Mouse (Mus musculus): ENCODE measurements around the gene 2510039O18Rik. TPM values are rescaled to one million over a fixed set of nuclear protein-coding genes. Genes with fewer than 3 reads are reported as not detected.

Gene 2510039O18Rik
- polyA plus RNA-seq, 1 experiment from 2014 or later: 13.7 TPM

DNA sequence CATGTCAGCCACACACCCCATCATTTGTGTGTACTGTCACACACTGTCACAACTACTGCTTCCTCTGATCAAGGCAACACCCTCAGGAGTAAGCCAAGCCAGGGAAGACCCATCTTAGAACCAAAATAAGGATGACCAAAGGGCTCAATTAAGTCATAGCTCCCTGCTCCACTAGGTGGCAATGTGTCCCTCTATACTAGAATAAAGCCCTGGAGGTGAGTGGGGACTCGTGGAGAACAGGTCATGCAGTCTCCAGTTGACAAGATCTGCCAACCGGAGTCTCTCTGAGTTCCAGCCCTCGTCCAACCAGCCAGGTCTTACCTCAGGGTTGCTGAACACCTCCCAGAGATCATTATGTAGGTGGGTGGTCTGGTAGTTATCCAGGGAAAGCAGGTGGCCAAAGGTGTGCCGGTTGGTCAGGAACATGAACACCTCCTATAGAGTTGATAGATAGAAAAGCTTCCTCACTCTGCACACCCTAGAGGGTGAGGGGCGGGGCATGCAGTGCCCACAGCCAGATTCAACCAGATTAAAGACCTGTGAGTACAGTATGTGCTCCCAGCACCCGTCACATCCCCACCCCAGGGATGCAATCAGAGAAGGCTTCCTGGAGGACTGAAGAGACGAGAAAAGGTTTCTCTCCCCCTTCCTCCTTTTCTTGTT lies 22.1 kb upstream of the 2510039O18Rik start:
- H3K4me1 ChIP-seq: no peaks in the 10 kb centered on the region
- no peak overlapping the region for H3K4me3 ChIP-seq
- 0 out of 2 replicates have a peak, but pooled peaks have one; percentile 34 for ATAC-seq (ENCODE audit: low FRiP score, low read depth)
- H3K9ac ChIP-seq: no peak overlapping the region
- no peaks in the 10 kb centered on the region for H3K27me3 ChIP-seq
- no peak overlapping the region for H3K27ac ChIP-seq
- WGBS: 63% methylated on average over 7 of the region's 7 CpGs
- H3K4me2 ChIP-seq (replicated peaks): no peak overlapping the region
- H3K36me3 ChIP-seq: peaks cover 94% of the 10 kb centered on the region
- H3K9me3 ChIP-seq: no peaks in the 10 kb centered on the region

DNA sequence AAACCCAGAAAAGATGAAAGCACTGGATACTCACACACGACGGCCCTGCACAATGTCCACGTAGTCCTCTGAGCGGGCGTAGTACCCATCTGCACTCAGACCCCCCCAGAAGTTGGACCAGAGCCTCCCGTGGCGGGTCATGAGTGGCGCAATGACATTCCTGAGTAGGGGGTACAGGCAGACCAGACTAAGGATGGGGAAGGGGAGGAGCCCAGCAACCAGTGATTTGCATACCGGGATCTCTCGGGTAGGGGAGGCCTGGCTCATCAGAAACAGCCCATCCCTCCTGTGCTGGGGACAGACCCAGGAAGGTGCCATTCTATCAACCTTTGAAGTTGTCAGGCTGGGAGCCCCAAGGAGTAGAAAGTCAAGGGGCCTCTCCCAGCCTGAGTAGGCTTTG lies 19.7 kb upstream of the 2510039O18Rik start:
- no peak overlapping the region for H3K27ac ChIP-seq
- no peak for ATAC-seq (ENCODE audit: low FRiP score, low read depth)
- H3K36me3 ChIP-seq: peaks cover 95% of the 10 kb centered on the region
- no peaks in the 10 kb centered on the region for H3K9me3 ChIP-seq
- H3K27me3 ChIP-seq: no peaks in the 10 kb centered on the region
- no peaks in the 10 kb centered on the region for H3K4me1 ChIP-seq
- WGBS: 30% methylated on average over 10 of the region's 10 CpGs
- H3K4me3 ChIP-seq: no peak overlapping the region
- H3K9ac ChIP-seq: no peak overlapping the region
- no peak overlapping the region for H3K4me2 ChIP-seq (replicated peaks)

DNA sequence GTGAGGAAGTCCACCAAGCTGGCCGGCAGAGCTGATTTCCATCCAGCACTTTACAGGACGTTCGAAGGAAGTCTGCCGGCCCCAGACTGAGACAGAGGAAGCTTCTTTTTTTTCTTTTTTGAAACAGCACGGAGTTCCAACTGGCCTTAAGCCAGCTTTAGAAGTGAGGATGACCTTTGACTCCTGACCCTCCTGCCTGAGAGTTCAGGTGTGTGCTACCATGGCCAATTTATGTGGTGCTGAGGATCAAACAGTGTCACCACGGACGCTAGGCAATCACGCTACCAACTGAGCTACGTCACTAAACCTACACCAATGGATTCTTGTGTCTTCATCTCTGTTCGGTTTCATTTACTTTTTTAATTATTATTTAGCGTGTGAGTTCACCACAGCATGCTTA lies 18.4 kb upstream of the 2510039O18Rik start:
- Histone ChIP-seq H3K4me3 (no peak overlapping the region), H3K4me2 (replicated peaks) (no peak overlapping the region), H3K36me3 (peaks cover 95% of the 10 kb centered on the region), H3K4me1 (no peaks in the 10 kb centered on the region), H3K27ac (no peak overlapping the region), H3K9ac (no peak overlapping the region), H3K9me3 (no peaks in the 10 kb centered on the region), H3K27me3 (no peaks in the 10 kb centered on the region)
- 77% methylated on average over 11 of the region's 11 CpGs for whole genome bisulfite sequencing
- no peak for ATAC-seq (ENCODE audit: low FRiP score, low read depth)

DNA sequence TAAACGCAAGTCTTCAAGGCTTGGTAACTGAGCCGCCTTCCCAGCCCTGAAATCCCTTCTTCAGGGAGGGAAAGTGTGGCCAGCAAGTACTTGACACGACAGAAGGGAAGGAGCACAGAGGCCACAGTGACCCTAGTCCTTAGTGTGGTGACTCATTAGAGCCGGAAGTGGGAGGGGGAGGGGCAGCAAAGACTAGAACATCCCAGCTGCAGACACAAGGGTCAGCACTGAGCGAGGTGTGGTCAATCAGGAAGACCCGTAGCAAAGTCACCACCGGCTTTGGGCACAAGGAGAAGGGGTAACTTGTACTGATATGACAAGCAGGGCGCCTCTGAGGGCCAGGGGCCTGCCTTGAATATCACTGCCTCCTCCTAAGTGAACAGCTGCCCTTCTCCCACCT lies 13.0 kb upstream of the 2510039O18Rik start:
- Histone ChIP-seq H3K27me3 (no peaks in the 10 kb centered on the region), H3K36me3 (peaks cover 86% of the 10 kb centered on the region), H3K4me1 (0 out of 2 replicates have a peak, but pooled peaks cover 3% of the 10 kb centered on the region), H3K27ac (no peak overlapping the region), H3K4me2 (replicated peaks) (no peak overlapping the region), H3K9ac (no peak overlapping the region), H3K4me3 (no peak overlapping the region), H3K9me3 (no peaks in the 10 kb centered on the region)
- ATAC-seq (ENCODE audit: low FRiP score, low read depth): no peak
- 39% methylated on average over 8 of the region's 8 CpGs for WGBS

DNA sequence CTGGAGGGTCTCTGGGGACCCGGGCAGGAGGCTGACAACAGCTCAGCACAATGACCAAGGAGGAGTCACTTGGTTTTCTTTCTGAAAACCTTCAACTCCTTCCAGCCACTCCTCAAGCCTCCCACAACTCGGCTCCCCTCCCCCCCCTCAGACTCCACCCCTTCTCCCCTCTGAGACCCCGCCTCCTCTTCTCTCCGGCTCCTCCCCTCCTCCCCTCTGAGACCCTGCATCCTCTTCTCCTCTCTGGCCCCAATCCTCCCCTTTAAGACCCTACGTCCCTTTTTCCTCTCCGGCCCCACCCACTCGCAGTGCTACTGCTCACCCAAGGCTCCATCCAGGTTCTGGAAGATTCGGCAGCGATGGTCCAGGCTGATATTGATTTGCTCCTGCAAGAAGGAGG lies 12.6 kb upstream of the 2510039O18Rik start:
- no peak overlapping the region for H3K27ac ChIP-seq
- H3K4me1 ChIP-seq: peaks cover 6% of the 10 kb centered on the region
- no peaks in the 10 kb centered on the region for H3K9me3 ChIP-seq
- H3K27me3 ChIP-seq: no peaks in the 10 kb centered on the region
- H3K9ac ChIP-seq: no peak overlapping the region
- no peak for ATAC-seq (ENCODE audit: low FRiP score, low read depth)
- peaks cover 82% of the 10 kb centered on the region for H3K36me3 ChIP-seq
- no peak overlapping the region for H3K4me2 ChIP-seq (replicated peaks)
- 20% methylated on average over 9 of the region's 9 CpGs for WGBS
- H3K4me3 ChIP-seq: no peak overlapping the region

DNA sequence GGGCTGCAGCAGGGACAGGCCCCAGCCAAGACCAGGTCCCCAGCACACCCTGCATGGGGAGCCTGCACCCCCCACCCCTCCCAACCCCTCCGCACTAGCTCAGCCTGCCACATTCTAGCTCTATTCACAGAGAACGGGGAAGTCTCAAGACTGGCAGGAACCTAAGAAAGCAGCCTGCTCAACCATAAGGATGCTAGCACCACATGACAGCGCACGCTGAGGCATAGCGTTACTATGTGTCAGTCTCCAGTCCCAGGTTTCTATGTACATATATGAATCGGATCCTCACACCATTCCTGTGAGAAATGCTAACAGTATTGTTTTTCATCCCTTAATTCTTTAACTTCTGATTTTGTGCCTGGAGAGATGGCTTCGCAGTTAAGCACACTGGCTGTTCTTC lies 12.2 kb upstream of the 2510039O18Rik start:
- 71% methylated on average over 7 of the region's 7 CpGs for WGBS
- Histone ChIP-seq H3K36me3 (peaks cover 78% of the 10 kb centered on the region), H3K4me3 (no peak overlapping the region), H3K4me2 (replicated peaks) (no peak overlapping the region), H3K27me3 (no peaks in the 10 kb centered on the region), H3K9me3 (no peaks in the 10 kb centered on the region), H3K4me1 (peaks cover 10% of the 10 kb centered on the region), H3K9ac (no peak overlapping the region), H3K27ac (no peak overlapping the region)
- ATAC-seq (ENCODE audit: low FRiP score, low read depth): no peak

DNA sequence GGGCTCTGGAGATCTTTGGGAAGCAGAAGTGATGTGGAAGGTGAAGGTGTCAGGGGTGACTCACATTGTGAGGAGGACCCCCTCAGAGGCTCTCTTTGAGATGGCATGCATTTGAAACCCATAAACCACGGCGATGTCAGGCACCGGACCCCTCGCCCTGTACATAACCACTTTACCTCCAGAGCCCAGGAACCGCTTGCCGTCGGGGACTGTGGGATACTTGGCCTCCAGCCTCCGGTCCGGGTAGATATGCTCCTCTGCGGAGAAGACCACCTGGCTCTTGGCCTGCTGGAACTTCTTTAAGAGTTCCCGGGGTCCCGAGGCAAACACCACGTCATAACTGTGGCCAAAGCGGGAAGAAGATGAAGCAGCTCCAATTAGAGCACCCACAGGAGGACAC lies 9.7 kb upstream of the 2510039O18Rik start:
- 95% methylated on average over 14 of the region's 14 CpGs for WGBS
- Histone ChIP-seq H3K9ac (no peak overlapping the region), H3K9me3 (no peaks in the 10 kb centered on the region), H3K4me2 (replicated peaks) (no peak overlapping the region), H3K4me1 (peaks cover 34% of the 10 kb centered on the region), H3K36me3 (peaks cover 55% of the 10 kb centered on the region), H3K4me3 (no peak overlapping the region), H3K27ac (no peak overlapping the region), H3K27me3 (no peaks in the 10 kb centered on the region)
- ATAC-seq (ENCODE audit: low FRiP score, low read depth): no peak

DNA sequence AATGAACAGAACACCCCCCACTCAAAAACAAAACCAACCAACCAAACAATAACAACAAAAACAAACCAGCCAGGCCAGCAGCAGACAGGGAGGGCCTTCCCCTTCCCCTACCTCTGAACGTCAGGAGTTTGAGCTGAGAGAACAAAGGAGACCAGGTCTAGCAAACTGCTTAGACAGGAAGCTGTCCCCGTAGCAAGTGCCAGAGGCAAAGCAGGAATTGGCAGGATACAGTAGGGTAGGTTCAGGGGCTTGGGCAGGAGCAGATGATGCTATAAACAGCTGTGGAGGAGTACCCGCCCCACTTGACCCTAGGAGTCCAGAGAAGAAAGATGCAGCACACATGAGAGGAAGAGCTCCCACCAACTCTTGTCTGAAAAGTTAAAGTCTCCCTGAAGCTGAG lies 6.6 kb upstream of the 2510039O18Rik start:
- Histone ChIP-seq H3K36me3 (peaks cover 27% of the 10 kb centered on the region), H3K4me1 (peaks cover 53% of the 10 kb centered on the region), H3K27me3 (no peaks in the 10 kb centered on the region), H3K9ac (peak overlapping the region; percentile 39), H3K4me3 (0 out of 2 replicates have a peak overlapping the region, but pooled peaks have one; percentile 5), H3K9me3 (no peaks in the 10 kb centered on the region), H3K4me2 (replicated peaks) (peak overlapping the region; percentile 78), H3K27ac (no peak overlapping the region)
- 40% methylated on average over 3 of the region's 3 CpGs for WGBS
- ATAC-seq (ENCODE audit: low FRiP score, low read depth): no peak

DNA sequence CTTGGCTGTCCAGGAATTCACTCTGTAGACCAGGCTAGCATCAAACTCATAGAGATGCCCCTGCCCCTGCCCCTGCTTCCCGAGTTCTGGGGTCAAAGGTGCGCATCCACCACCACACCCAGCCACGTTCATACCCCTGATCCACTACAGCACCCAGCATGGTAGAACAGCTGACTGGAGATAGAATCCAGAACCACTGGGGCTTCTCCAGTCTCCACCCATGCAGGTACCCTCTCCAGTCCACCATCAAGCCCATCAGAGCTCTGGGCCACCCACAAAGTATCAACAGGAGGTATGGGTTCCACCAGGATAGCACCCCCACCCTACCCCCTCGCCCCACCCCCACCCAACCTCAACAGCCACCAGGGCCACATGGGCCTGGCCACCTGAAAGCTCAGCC lies 6.1 kb upstream of the 2510039O18Rik start:
- Histone ChIP-seq H3K27me3 (no peaks in the 10 kb centered on the region), H3K36me3 (peaks cover 22% of the 10 kb centered on the region), H3K4me3 (0 out of 2 replicates have a peak overlapping the region, but pooled peaks have one; percentile 3), H3K27ac (no peak overlapping the region), H3K9ac (peak overlapping the region; percentile 39; the same call in 1 of the 2 replicates), H3K9me3 (no peaks in the 10 kb centered on the region), H3K4me2 (replicated peaks) (peak overlapping the region; percentile 78), H3K4me1 (peaks cover 57% of the 10 kb centered on the region)
- WGBS: 85% methylated on average over 4 of the region's 4 CpGs
- ATAC-seq (ENCODE audit: low FRiP score, low read depth): no peak

DNA sequence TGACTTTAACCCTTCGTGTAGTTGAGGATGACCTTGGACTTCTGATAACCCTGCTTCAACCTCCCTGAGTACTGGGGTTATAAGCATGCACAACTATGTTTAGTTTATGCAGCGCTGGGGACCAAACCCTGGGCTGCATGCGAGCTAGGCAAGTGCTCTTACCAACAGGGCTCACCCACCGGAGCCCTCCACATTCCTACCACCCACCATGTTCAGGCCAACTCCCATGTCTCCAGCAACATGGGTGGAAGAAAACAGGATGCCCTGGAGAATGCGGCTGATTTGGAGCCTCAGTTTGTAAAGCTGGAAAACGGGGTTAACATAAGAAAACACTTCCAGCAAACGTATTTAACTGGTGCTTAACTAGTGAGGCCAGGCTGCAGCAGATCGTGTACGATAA lies 4.8 kb upstream of the 2510039O18Rik start:
- H3K36me3 ChIP-seq: peaks cover 9% of the 10 kb centered on the region
- peak overlapping the region; percentile 87; the same call in 1 of the 2 replicates for H3K27ac ChIP-seq
- no peaks in the 10 kb centered on the region for H3K27me3 ChIP-seq
- H3K9me3 ChIP-seq: no peaks in the 10 kb centered on the region
- H3K4me3 ChIP-seq: peak overlapping the region; percentile 80
- no peak for ATAC-seq (ENCODE audit: low FRiP score, low read depth)
- peak overlapping the region; percentile 92 for H3K9ac ChIP-seq
- peak overlapping the region; percentile 78 for H3K4me2 ChIP-seq (replicated peaks)
- peaks cover 65% of the 10 kb centered on the region for H3K4me1 ChIP-seq
- 17% methylated on average over 9 of the region's 9 CpGs for WGBS

DNA sequence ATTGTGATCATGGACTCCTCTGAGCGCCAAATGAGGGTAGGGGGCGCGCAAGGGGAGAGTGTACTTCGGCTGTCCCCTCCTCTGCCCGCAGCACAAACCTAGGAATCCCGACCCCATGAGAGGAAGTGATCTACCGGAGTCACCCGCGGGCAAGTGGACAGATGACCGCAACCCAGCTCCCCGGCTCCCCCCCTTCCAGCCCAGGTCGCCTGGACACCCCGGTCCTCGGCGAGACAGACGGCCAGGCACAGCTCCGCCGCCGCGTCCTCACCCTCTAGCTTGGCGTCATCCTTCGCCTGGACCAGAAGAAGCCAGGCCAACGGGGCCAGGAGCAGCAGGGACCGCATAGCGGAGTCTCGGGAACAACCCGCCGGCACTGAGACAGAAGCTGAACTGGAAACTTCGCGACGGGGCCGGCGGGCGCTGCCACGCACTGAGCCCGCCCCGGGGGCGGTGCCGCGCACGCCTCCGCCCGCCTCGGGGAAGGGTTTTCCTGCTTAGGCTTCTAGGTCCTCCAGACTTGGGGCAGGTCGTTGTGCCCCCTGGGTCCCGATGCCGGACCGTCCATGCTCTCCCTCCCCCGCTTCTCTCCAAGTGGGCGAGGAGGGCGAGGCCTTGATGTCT lies 4.3 kb upstream of the 2510039O18Rik start, which contains the start of gene Plod1:
Plod1 (minus strand) TSS at position 437 of the 624 bp plus-strand sequence.
- Histone ChIP-seq H3K9ac (peak within 1 kb of the TSS; percentile 92), H3K36me3 (peaks cover 4% of the 10 kb centered on the region), H3K4me3 (peak within 1 kb of the TSS; percentile 80), H3K27me3 (no peaks in the 10 kb centered on the region), H3K9me3 (no peaks in the 10 kb centered on the region), H3K4me2 (replicated peaks) (peak within 1 kb of the TSS; percentile 78), H3K27ac (peak within 1 kb of the TSS; percentile 87), H3K4me1 (peaks cover 67% of the 10 kb centered on the region)
- WGBS: under 1% methylated on average over 51 of the region's 51 CpGs
- ATAC-seq (ENCODE audit: low FRiP score, low read depth): peak; percentile 74

DNA sequence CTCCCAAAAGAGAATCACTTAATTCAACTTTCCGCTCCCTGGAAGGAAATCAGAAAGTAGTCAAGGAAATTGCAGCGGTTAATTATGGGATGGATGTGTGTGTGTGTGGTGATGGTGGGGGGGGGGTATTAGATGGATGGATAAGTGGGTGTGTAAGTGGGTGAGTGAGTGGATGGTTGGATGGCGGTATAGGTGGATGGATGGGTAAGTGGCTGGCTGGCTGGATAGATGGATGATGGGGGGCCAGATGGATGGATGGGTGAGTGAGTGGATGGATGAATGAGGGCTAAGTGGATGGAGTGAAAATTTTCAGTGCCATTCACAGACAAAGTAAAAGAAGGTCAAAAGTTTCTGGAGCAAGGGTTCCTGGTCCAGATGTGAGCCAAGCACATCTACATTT lies 3.7 kb upstream of the 2510039O18Rik start:
- no peak for ATAC-seq (ENCODE audit: low FRiP score, low read depth)
- Histone ChIP-seq H3K4me1 (peaks cover 72% of the 10 kb centered on the region), H3K36me3 (no peaks in the 10 kb centered on the region), H3K9ac (peak overlapping the region; percentile 92), H3K9me3 (no peaks in the 10 kb centered on the region), H3K4me3 (peak overlapping the region; percentile 80), H3K27ac (0 out of 2 replicates have a peak overlapping the region, but pooled peaks have one; percentile 87), H3K27me3 (no peaks in the 10 kb centered on the region), H3K4me2 (replicated peaks) (peak overlapping the region; percentile 78)
- WGBS: 42% methylated on average over 3 of the region's 3 CpGs

Data from limb, embryonic 13.5 days (tissue).